Mouse (Mus musculus) cerebellum, adult 2 months (tissue): Measurements from ENCODE around the gene Ptpn14.

Source experiments
- CTCF ChIP-seq: fragments of 200-500 bp; IDR thresholded peaks from 2 replicates; pipeline ENCODE4 v1.5.1; 2011; ENCODE audit warnings: low read depth, mild to moderate bottlenecking, control low read depth, low read length, moderate library complexity, borderline replicate concordance; ENCODE audit not compliant: insufficient read depth
- POLR2A ChIP-seq: fragments of 200-500 bp; IDR thresholded peaks from 2 replicates; pipeline ENCODE4 v1.6.1; 2011; ENCODE audit warnings: low read length, control low read depth, borderline replicate concordance; ENCODE audit not compliant: insufficient read depth

GRCm38 (mm10) chr1:189864846-189865560 lies 136.9 kb downstream of the Ptpn14 start:
- TF ChIP-seq CTCF (no peak), POLR2A (no peak)
